Mouse (Mus musculus) telencephalon, adult 2 months (tissue): Measurements from ENCODE around the gene Scmh1.

Experiments
- DNase-seq: peaks from one replicate; pipeline ENCODE4 v3.0.0-alpha.2; 2011; ENCODE audit warnings: low read depth, low spot score

The Scmh1 gene

GRCm38 (mm10) chr4:120405806-120406638, 941 bp downstream of the Scmh1 start:
- no peak for DNase-seq

DNA sequence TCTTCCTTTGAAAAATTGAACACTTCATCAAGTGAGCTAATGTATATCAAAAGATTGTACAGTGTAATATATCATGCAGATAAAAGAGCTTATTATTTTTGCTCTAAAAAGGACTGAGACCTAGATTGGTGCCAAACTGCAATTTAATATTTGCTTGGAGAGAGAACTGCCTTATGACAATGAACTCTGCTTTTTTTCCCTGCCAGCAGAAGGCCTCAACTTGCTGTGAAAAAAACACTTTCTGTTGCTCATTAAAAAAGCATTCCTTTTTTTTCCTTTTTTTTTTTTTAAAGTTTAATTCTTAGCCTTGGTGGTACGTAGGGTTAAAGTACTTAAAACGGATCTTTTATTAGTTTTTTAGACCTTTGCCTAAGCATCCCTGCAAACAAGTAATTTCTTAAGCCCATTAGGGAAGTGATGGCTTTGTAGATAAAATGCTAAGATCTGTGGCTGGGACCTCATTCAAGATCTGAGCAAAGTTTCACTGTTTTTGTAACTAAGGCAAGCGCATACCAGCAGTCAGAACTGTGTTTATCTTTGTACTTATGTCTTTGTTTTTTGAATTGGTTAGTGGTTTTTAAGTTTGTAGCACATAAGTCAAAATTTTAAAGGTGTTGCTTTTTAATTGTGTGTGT, 1.7 kb downstream of the Scmh1 start:
- DNase-seq, result no peak

- no peak for DNase-seq
These were observed 13.0 kb downstream of the Scmh1 start for GRCm38 (mm10) chr4:120418053-120418452.

DNA sequence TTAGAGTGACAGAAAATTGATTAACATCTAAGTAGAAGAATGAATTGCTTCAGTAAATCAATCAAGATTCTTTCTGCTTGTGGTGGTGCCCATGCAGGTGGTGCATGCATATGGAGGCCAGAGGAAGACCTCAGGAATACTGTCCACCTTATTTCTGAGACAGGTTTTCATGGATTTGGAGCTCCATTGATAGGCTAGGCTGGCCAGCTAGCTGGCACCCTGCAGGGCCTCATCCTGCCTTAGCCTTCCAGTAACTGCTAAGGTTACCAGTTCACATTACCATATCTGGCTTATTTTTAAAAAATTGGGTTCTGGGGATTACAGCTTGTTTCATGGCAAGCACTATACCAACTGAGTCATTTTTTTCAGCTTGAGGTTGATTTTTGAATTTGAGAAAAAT, 15.1 kb downstream of the Scmh1 start:
- DNase-seq, result no peak

DNA sequence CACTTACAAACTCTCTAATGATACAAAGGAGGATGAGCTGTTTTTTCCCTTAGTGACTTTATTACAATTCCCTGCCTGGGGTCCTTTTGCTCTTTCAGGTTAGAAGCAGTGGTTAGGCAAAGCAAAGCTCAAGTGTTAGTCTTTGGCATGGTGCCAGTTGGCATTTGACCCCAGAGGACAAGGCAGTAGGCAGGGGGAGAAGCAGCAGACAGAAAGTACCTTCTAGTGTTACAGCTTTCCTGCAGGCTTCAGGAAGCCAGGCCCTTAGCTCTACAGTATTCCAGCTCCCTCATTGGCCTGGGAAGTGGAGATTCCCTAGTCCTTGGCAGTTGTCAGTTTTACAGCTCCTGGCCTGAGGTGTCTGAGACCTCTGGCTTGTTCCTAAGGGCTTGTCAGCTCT, 15.6 kb downstream of the Scmh1 start:
- no peak for DNase-seq

GRCm38 (mm10) chr4:120430601-120431000, 25.5 kb downstream of the Scmh1 start:
- DNase-seq, result no peak

- DNase-seq, result no peak
These were observed 27.7 kb downstream of the Scmh1 start for GRCm38 (mm10) chr4:120432599-120433373.

DNA sequence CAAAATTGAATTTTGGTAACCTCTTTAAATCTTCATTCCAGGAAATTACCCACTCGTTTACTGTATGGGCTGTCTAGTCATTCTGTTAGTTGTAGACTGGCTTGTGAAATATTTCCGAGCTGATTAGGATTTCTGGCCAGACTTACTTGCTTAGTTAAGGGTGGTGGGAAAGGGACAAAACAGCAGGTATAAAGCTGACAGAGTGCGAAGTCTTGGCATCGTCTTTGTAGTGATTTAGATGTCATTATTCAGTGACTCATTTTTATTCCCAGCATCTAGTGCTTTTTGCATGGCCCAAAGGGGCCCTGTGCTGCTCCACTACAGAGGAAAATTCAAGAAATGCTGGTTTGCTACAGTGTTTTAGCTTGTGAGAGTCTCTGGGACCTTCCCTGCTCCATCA, 56.7 kb downstream of the Scmh1 start:
- DNase-seq, result no peak

GRCm38 (mm10) chr4:120472946-120473345, 67.9 kb downstream of the Scmh1 start:
- DNase-seq, result no peak

GRCm38 (mm10) chr4:120487707-120488106, 82.6 kb downstream of the Scmh1 start:
- DNase-seq, result no peak

GRCm38 (mm10) chr4:120506955-120507354, 101.9 kb downstream of the Scmh1 start:
- DNase-seq, result no peak

DNA sequence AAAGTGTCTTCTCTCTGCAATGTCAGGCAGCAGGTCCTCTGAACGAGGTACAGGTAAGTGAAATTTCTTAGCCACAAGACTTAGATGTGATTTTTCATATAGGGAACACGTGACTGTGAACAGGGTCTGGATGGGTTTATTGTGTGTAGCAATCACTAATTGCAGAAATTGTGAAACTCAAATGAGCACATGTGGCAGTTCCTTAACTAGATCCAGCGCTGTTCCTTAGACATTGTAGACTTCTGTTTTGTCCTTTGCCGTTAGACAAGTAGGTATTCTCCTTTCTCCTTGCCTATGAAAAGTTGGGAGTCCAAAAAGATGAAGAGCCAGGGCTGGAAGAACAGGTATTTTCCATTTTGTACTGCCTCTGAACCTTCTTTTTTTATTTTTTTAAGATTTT, 106.1 kb downstream of the Scmh1 start:
- no peak for DNase-seq

DNA sequence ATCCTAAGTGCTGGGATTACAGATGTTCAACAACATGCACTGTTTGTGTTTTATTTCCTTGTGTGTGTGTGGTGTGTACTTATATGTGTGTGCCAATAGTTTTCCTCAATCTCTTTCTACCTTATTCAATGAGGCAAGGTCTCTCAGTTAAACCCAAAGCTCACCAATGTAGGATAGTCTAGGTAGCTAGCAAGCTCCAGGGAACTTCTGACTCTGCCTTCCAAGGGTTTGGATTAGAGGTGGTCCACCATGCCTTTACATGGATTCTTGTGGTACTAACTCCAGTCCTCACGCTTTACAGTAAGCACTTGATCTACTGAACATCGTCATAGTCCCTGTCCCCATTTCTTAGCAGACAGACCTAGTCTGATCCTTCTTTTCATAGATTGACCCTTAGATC, 109.3 kb downstream of the Scmh1 start:
- no peak for DNase-seq

- no peak for DNase-seq
These were observed 111.4 kb downstream of the Scmh1 start for GRCm38 (mm10) chr4:120516491-120516890.

GRCm38 (mm10) chr4:120516907-120517306, 111.8 kb downstream of the Scmh1 start:
- no peak for DNase-seq

DNA sequence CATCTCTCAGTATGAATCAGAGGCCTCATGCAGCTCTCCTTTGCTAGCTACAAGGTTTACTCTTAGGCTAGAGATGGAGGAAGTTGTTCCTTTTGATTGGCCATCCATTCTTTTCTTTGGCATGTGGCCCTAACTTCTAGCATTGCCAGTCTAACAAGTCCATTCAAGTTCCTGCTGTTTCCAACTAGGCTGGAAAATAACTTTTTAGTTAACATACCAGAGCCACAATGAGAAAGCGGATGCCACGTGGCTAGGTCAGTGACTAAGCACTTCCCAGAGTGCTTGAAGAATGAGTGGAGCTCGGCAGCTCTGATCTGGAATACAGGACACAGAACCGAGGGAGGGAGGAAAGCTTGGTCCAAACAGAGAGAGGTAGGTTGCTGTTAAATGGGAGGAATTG, 112.3 kb downstream of the Scmh1 start:
- DNase-seq, result no peak

- no peak for DNase-seq
These were observed 116.7 kb downstream of the Scmh1 start for GRCm38 (mm10) chr4:120521761-120522160.

- no peak for DNase-seq
These were observed 117.3 kb downstream of the Scmh1 start for GRCm38 (mm10) chr4:120522351-120522750.

DNA sequence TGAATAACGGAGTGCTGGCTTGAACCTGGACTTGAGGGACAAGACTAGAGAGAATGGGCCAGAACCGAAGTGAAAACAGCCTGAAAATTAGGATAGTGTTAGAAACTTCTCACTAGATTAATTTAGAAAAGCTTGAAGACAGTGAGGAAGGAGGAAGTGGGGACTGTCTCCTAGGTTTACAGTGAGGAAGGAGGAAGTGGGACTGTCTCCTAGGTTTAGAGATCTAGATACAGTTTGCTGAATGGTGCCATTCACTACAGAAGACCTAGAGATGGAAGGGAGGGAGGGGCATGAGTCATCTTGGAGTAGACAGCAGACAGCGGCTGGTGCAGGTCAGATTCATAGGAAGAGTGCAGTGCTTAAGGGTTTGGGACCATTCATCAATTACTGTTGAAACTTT, 118.0 kb downstream of the Scmh1 start:
- DNase-seq, result no peak

GRCm38 (mm10) chr4:120528171-120528570, 123.1 kb downstream of the Scmh1 start:
- DNase-seq, result no peak

GRCm38 (mm10) chr4:120531986-120532385, 126.9 kb downstream of the Scmh1 start, which contains the start of gene Slfnl1:
Gene Slfnl1 (plus strand): TSS chr4:120532231.
- DNase-seq, result no peak

GRCm38 (mm10) chr4:120538664-120539063, 133.6 kb downstream of the Scmh1 start:
- no peak for DNase-seq
